Mouse (Mus musculus): ENCODE measurements around the gene Thpo. TPM values are rescaled to one million over a fixed set of nuclear protein-coding genes. Genes with fewer than 3 reads are reported as not detected.

Gene Thpo
- polyA plus RNA-seq, 1 experiment = 1.4 TPM

- H3K79me2 ChIP-seq (ENCODE audit: control insufficient read depth, insufficient read depth) = peaks cover 3% of the 10 kb centered on the region
- peak overlapping the region; percentile 61 for H3K4me3 ChIP-seq
- peak overlapping the region; percentile 3 for H3ac ChIP-seq (ENCODE audit: control insufficient read depth, insufficient read length)
- H3K36me3 ChIP-seq (ENCODE audit: control insufficient read depth, insufficient read depth) = peaks cover 17% of the 10 kb centered on the region
- H3K4me2 ChIP-seq (ENCODE audit: low read depth) = peak overlapping the region; percentile 90
- TF ChIP-seq MYOG (IDR thresholded peaks at IDR 0.05; ENCODE audit: control insufficient read depth in 1 of 3, insufficient read depth in 1 of 3, insufficient read length in 2 of 3, low read depth in 2 of 3) = no peak
- TF ChIP-seq E2F4 (IDR thresholded peaks at IDR 0.05; ENCODE audit: insufficient read depth) = no peak
- TF ChIP-seq USF1 (IDR thresholded peaks at IDR 0.05; ENCODE audit: low read depth) = no peak
- TF ChIP-seq POLR2AphosphoS2 (IDR thresholded peaks at IDR 0.05; ENCODE audit: insufficient read length, low read depth) = no peak
- no peak for TF ChIP-seq MAX (IDR thresholded peaks at IDR 0.05; ENCODE audit: low read depth)
- TF ChIP-seq TCF12 (IDR thresholded peaks at IDR 0.05; ENCODE audit: insufficient read depth, poor library complexity, severe bottlenecking) = no peak
- TF ChIP-seq CEBPB (IDR thresholded peaks at IDR 0.05; ENCODE audit: insufficient read depth, poor library complexity, severe bottlenecking) = no peak
- TF ChIP-seq REST (IDR thresholded peaks at IDR 0.05; ENCODE audit: insufficient read depth, insufficient read length) = no peak
- no peak for TF ChIP-seq TCF3 (IDR thresholded peaks at IDR 0.05; ENCODE audit: insufficient read length, low read depth)
- TF ChIP-seq POLR2A (IDR thresholded peaks at IDR 0.05; ENCODE audit: insufficient read length, low read depth) = no peak
- no peak for TF ChIP-seq MYOD1 (IDR thresholded peaks at IDR 0.05; ENCODE audit: control insufficient read depth in 1 of 3, insufficient read length in 2 of 3, low read depth in 2 of 3)
- no peak for TF ChIP-seq SRF (IDR thresholded peaks at IDR 0.05; ENCODE audit: control insufficient read depth, insufficient read length, low read depth)
- no peaks in the 10 kb centered on the region for H3K27me3 ChIP-seq (ENCODE audit: control insufficient read depth, insufficient read depth, insufficient read length)
Measured at GRCm38 (mm10) chr16:20717978-20718670, 16.2 kb downstream of the Thpo start.

- Histone ChIP-seq H3K4me3 (peak within 1 kb of the TSS; percentile 61), H3K79me2 (ENCODE audit: control insufficient read depth, insufficient read depth) (peaks cover 3% of the 10 kb centered on the region), H3K27me3 (ENCODE audit: control insufficient read depth, insufficient read depth, insufficient read length) (no peaks in the 10 kb centered on the region), H3ac (ENCODE audit: control insufficient read depth, insufficient read length) (peak within 1 kb of the TSS; percentile 3), H3K36me3 (ENCODE audit: control insufficient read depth, insufficient read depth) (peaks cover 17% of the 10 kb centered on the region), H3K4me2 (ENCODE audit: low read depth) (peak within 1 kb of the TSS; percentile 98)
- TF ChIP-seq MYOD1 (IDR thresholded peaks at IDR 0.05; ENCODE audit: control insufficient read depth in 1 of 3, insufficient read length in 2 of 3, low read depth in 2 of 3) = no peak
- peak in 1 of 3 experiments; percentile 5 for TF ChIP-seq MYOG (IDR thresholded peaks at IDR 0.05; ENCODE audit: control insufficient read depth in 1 of 3, insufficient read depth in 1 of 3, insufficient read length in 2 of 3, low read depth in 2 of 3)
- TF ChIP-seq E2F4 (IDR thresholded peaks at IDR 0.05; ENCODE audit: insufficient read depth) = no peak
- TF ChIP-seq POLR2A (IDR thresholded peaks at IDR 0.05; ENCODE audit: insufficient read length, low read depth) = peak; percentile 85
- TF ChIP-seq SRF (IDR thresholded peaks at IDR 0.05; ENCODE audit: control insufficient read depth, insufficient read length, low read depth) = peak; percentile 88
- peak; percentile 49 for TF ChIP-seq USF1 (IDR thresholded peaks at IDR 0.05; ENCODE audit: low read depth)
- TF ChIP-seq POLR2AphosphoS2 (IDR thresholded peaks at IDR 0.05; ENCODE audit: insufficient read length, low read depth) = peak; percentile 93
Measured at GRCm38 (mm10) chr16:20717181-20717977, 16.9 kb downstream of the Thpo start, which contains the start of the genes Polr2h and Clcn2. Gene Polr2h (plus strand): TSS chr16:20717665. Gene Clcn2 (minus strand): TSS chr16:20717746.

GRCm38 (mm10) chr16:20716841-20717180 lies 17.5 kb downstream of the Thpo start:
- H3K27me3 ChIP-seq (ENCODE audit: control insufficient read depth, insufficient read depth, insufficient read length) = no peaks in the 10 kb centered on the region
- TF ChIP-seq TCF12 (IDR thresholded peaks at IDR 0.05; ENCODE audit: insufficient read depth, poor library complexity, severe bottlenecking) (no peak), REST (IDR thresholded peaks at IDR 0.05; ENCODE audit: insufficient read depth, insufficient read length) (no peak), POLR2A (IDR thresholded peaks at IDR 0.05; ENCODE audit: insufficient read length, low read depth) (no peak), MAX (IDR thresholded peaks at IDR 0.05; ENCODE audit: low read depth) (no peak), CEBPB (IDR thresholded peaks at IDR 0.05; ENCODE audit: insufficient read depth, poor library complexity, severe bottlenecking) (no peak), USF1 (IDR thresholded peaks at IDR 0.05; ENCODE audit: low read depth) (no peak), E2F4 (IDR thresholded peaks at IDR 0.05; ENCODE audit: insufficient read depth) (no peak), TCF3 (IDR thresholded peaks at IDR 0.05; ENCODE audit: insufficient read length, low read depth) (no peak), MYOD1 (IDR thresholded peaks at IDR 0.05; ENCODE audit: control insufficient read depth in 1 of 3, insufficient read length in 2 of 3, low read depth in 2 of 3) (no peak)
- peak overlapping the region; percentile 98 for H3K4me2 ChIP-seq (ENCODE audit: low read depth)
- peaks cover 3% of the 10 kb centered on the region for H3K79me2 ChIP-seq (ENCODE audit: control insufficient read depth, insufficient read depth)
- peaks cover 16% of the 10 kb centered on the region for H3K36me3 ChIP-seq (ENCODE audit: control insufficient read depth, insufficient read depth)
- peak overlapping the region; percentile 61 for H3K4me3 ChIP-seq
- H3ac ChIP-seq (ENCODE audit: control insufficient read depth, insufficient read length) = peak overlapping the region; percentile 3

- Histone ChIP-seq H3K4me2 (ENCODE audit: low read depth) (peak overlapping the region; percentile 98), H3K27me3 (ENCODE audit: control insufficient read depth, insufficient read depth, insufficient read length) (no peaks in the 10 kb centered on the region)
- TF ChIP-seq MYOD1 (IDR thresholded peaks at IDR 0.05; ENCODE audit: control insufficient read depth in 1 of 3, insufficient read length in 2 of 3, low read depth in 2 of 3) (no peak), SRF (IDR thresholded peaks at IDR 0.05; ENCODE audit: control insufficient read depth, insufficient read length, low read depth) (no peak), POLR2A (IDR thresholded peaks at IDR 0.05; ENCODE audit: insufficient read length, low read depth) (peak; percentile 87), TCF12 (IDR thresholded peaks at IDR 0.05; ENCODE audit: insufficient read depth, poor library complexity, severe bottlenecking) (no peak), CEBPB (IDR thresholded peaks at IDR 0.05; ENCODE audit: insufficient read depth, poor library complexity, severe bottlenecking) (no peak), E2F4 (IDR thresholded peaks at IDR 0.05; ENCODE audit: insufficient read depth) (no peak), REST (IDR thresholded peaks at IDR 0.05; ENCODE audit: insufficient read depth, insufficient read length) (no peak), MYOG (IDR thresholded peaks at IDR 0.05; ENCODE audit: control insufficient read depth in 1 of 3, insufficient read depth in 1 of 3, insufficient read length in 2 of 3, low read depth in 2 of 3) (peak in 1 of 3 experiments; percentile 7), USF1 (IDR thresholded peaks at IDR 0.05; ENCODE audit: low read depth) (no peak), POLR2AphosphoS2 (IDR thresholded peaks at IDR 0.05; ENCODE audit: insufficient read length, low read depth) (peak; percentile 72), TCF3 (IDR thresholded peaks at IDR 0.05; ENCODE audit: insufficient read length, low read depth) (no peak), MAX (IDR thresholded peaks at IDR 0.05; ENCODE audit: low read depth) (no peak)
Measured at GRCm38 (mm10) chr16:20715976-20716840, 18.1 kb downstream of the Thpo start.

More at GRCm38 (mm10) chr16:20715976-20716840, 18.1 kb downstream of the Thpo start:
- Histone ChIP-seq H3ac (ENCODE audit: control insufficient read depth, insufficient read length) (peak overlapping the region; percentile 3), H3K4me3 (peak overlapping the region; percentile 61), H3K36me3 (ENCODE audit: control insufficient read depth, insufficient read depth) (peaks cover 12% of the 10 kb centered on the region), H3K79me2 (ENCODE audit: control insufficient read depth, insufficient read depth) (peaks cover 3% of the 10 kb centered on the region)
